ENCODE assay signal across 8 mouse cellular contexts in genomic region chr16:90387161-90387671, GRCm38 (mm10). TPM values are rescaled to one million over a fixed set of nuclear protein-coding genes. Genes with fewer than 3 reads are reported as not detected.
DNase-seq lines count a peak whose midpoint lies in the region; ATAC-seq and TF ChIP-seq lines count a peak whose summit lies in the region.

No protein-coding gene starts in this region.

- peak; percentile 22 to 24 for DNase-seq in left cerebral cortex, adult 2 months (ENCODE audit: extremely low spot score in 1 of 2, low spot score in 2 of 2)
- no peak for DNase-seq in left cerebral cortex, adult 9 months (ENCODE audit: low spot score in 2 of 2)
- peak in 1 of 2 experiments; percentile 46 for DNase-seq in cerebellum, adult 2 months
- DNase-seq in kidney, adult 9 months = peak; percentile 78
- DNase-seq in lung, postnatal 10 days = peak; percentile 39
- peak; percentile 59 for DNase-seq in testis, postnatal 10 days (ENCODE audit: low spot score)
- no peak for DNase-seq in spleen, postnatal 10 days (ENCODE audit: low spot score in 2 of 2)

- ATAC-seq in forebrain, embryonic 16.5 days = no peak

- H3K4me2 ChIP-seq in forebrain, embryonic 16.5 days (ENCODE audit: low read length) = peak overlapping the region; percentile 88

- H3K27me3 ChIP-seq in cerebellum, adult 2 months (ENCODE audit: control insufficient read depth, insufficient read depth, low read length) = no peaks in the 10 kb centered on the region; the same call in 1 of the 2 replicates
- no peaks in the 10 kb centered on the region for H3K27me3 ChIP-seq in forebrain, embryonic 16.5 days (replicated peaks; ENCODE audit: control insufficient read depth, insufficient read depth, low read length)

- peak overlapping the region; percentile 90 for H3K4me3 ChIP-seq in left cerebral cortex, adult 2 months
- peak overlapping the region; percentile 58 for H3K4me3 ChIP-seq in cerebellum, adult 2 months (replicated peaks; ENCODE audit: insufficient read depth, low read depth, low read length)
- H3K4me3 ChIP-seq in forebrain, embryonic 16.5 days (replicated peaks; ENCODE audit: low read length) = peak overlapping the region; percentile 93

- no peak for TF ChIP-seq POLR2A in cerebellum, adult 2 months (IDR thresholded peaks at IDR 0.05; ENCODE audit: borderline replicate concordance, insufficient read depth, low read length)

- H3K36me3 ChIP-seq in forebrain, embryonic 16.5 days (ENCODE audit: control insufficient read depth, insufficient read depth) = peaks cover 9% of the 10 kb centered on the region; the same call in 1 of the 2 replicates

- no peaks in the 10 kb centered on the region for H3K9me3 ChIP-seq in forebrain, embryonic 16.5 days (ENCODE audit: control insufficient read depth, low read length)

- intact Hi-C loops in left cerebral cortex, adult 2 months (cut with DNase I) = loop anchor here (5.0 kb wide), 2 partner anchors 65 to 110 kb away; no protein-coding TSS in a partner anchor

- WGBS in cerebellum, adult 2 months = 9% methylated on average over 12 of the region's 12 CpGs
- 1% methylated on average over 12 of the region's 12 CpGs for WGBS in forebrain, embryonic 16.5 days

- peak overlapping the region; percentile 96 for H3K9ac ChIP-seq in forebrain, embryonic 16.5 days (replicated peaks; ENCODE audit: low read depth, low read length)

- H3K27ac ChIP-seq in left cerebral cortex, adult 2 months = peak overlapping the region; percentile 72
- H3K27ac ChIP-seq in cerebellum, adult 2 months (ENCODE audit: insufficient read depth, low read length) = no peak overlapping the region
- peak overlapping the region; percentile 99 for H3K27ac ChIP-seq in forebrain, embryonic 16.5 days (ENCODE audit: low read length)

- no peak for TF ChIP-seq CTCF in left cerebral cortex, adult 2 months (IDR thresholded peaks at IDR 0.05)
- no peak for TF ChIP-seq CTCF in cerebellum, adult 2 months (IDR thresholded peaks at IDR 0.05; ENCODE audit: borderline replicate concordance, insufficient read depth, low read depth, low read length)

- peaks cover 12% of the 10 kb centered on the region for H3K4me1 ChIP-seq in cerebellum, adult 2 months (ENCODE audit: control insufficient read depth, insufficient read depth, low read length)
- H3K4me1 ChIP-seq in forebrain, embryonic 16.5 days (replicated peaks; ENCODE audit: control insufficient read depth, insufficient read depth, low read length) = peaks cover 50% of the 10 kb centered on the region

RNA-seq across cellular contexts. Expression of gene Hunk, which starts 1.4 kb away (rescaled TPM):
- 10 to 100 TPM; 14.1 to 27.2 TPM for total RNA-seq in left cerebral cortex, adult 2 months (2021)
- polyA plus RNA-seq in cerebellum, adult 2 months (2012; rRNA removed) = 12.6 and 12.8 TPM in 2 replicates
- 11.2 and 11.5 TPM in 2 replicates for polyA plus RNA-seq in forebrain, embryonic 16.5 days (2015; fragmentation: Nextera tagmentation; extraction: Ambion mirVana)

Comparison
In these comparisons a context has a peak if more than half of its experiments do, and no peak if none do; other contexts are left out.
1. DNase-seq: peak in left cerebral cortex, adult 2 months (2 of 2), kidney, adult 9 months (single experiment), lung, postnatal 10 days (single experiment) and testis, postnatal 10 days (single experiment); none in left cerebral cortex, adult 9 months (0 of 2) and spleen, postnatal 10 days (0 of 2).
2. Peak in every context shown above with its lines, with median percentiles within 50 percentile points of each other: H3K4me3 ChIP-seq.